Mouse (Mus musculus) fat pad, adult 2 months (tissue): ENCODE data around the gene R3hcc1l.

Experiments
- DNase-seq: peaks from one replicate; pipeline ENCODE4 v3.0.0-alpha.2; 2011; ENCODE audit warnings: low read depth, low spot score; ENCODE audit errors: extremely low read depth

The R3hcc1l gene

DNA sequence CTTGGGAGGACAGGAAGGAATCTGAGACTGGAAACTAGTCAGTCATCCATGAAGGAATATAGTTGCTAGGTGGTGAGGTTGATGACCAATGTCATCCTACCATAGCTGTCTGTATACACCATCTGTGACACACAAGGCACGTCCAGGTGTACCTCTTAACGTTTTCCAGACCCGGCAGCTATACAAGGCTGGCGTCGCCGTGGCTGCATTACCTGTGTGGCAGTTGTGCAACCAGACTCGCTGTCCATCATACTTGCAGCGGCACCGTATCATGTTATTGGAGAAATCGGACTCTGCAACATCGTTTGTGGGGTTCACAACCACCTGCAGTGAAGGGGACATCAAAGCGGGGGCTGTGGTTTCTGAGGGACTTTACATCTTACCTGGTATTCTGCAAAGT, 78.7 kb downstream of the R3hcc1l start:
- DNase-seq = no peak

- peak; percentile 67 for DNase-seq
These were observed 79.3 kb downstream of the R3hcc1l start for GRCm38 (mm10) chr19:42597896-42598295.

DNA sequence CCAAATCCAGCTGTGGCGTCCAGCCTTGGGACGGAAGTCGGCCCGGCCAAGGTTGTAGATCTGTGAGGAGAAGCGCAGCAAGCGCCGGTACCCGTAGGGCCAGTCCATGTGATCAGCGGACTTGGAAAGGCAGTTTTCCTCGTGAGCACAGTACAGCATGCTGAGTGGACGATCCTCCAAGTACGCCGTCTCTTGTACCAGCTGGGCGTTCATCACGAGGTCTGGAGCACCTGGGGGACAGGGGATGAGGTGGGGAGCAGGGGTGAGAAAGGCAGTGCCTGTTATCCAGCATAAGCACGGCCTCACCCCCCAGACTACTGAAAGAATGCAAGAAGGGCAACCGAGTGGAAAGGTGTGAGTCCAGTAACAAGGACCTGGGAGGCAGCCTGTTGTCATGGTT, 81.3 kb downstream of the R3hcc1l start:
- DNase-seq = no peak

GRCm38 (mm10) chr19:42600591-42600990, 82.0 kb downstream of the R3hcc1l start:
- DNase-seq = no peak

GRCm38 (mm10) chr19:42601445-42601844, 82.9 kb downstream of the R3hcc1l start:
- no peak for DNase-seq

GRCm38 (mm10) chr19:42602041-42602440, 83.5 kb downstream of the R3hcc1l start:
- no peak for DNase-seq

DNA sequence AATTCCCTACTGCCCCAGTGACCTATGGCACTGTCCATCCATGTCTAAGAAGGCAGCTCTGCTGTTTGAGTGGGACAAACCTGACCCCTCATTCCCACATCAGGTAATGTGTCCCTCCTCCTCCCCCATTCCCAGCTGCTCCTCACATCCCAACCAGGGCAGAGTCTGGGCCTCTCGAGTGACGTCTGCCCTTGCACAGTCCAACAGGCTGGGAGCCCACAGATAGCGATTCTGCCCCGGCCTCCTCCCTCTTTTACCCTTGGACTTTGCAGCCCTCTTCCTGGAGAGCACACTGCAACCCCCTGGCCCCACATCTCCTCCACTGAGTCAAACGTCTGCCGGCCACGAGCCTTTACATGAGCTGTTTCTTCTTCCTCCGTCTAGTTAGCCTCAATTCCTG, 84.0 kb downstream of the R3hcc1l start:
- no peak for DNase-seq

GRCm38 (mm10) chr19:42608082-42608481, 89.5 kb downstream of the R3hcc1l start:
- DNase-seq = no peak

- no peak for DNase-seq
These were observed 91.2 kb downstream of the R3hcc1l start for GRCm38 (mm10) chr19:42609716-42610115.

GRCm38 (mm10) chr19:42611746-42612145, 93.2 kb downstream of the R3hcc1l start:
- DNase-seq = no peak

- no peak for DNase-seq
These were observed 94.1 kb downstream of the R3hcc1l start, which contains the start of gene Loxl4 for GRCm38 (mm10) chr19:42612654-42613053. Gene Loxl4 (minus strand): TSS chr19:42612813.

DNA sequence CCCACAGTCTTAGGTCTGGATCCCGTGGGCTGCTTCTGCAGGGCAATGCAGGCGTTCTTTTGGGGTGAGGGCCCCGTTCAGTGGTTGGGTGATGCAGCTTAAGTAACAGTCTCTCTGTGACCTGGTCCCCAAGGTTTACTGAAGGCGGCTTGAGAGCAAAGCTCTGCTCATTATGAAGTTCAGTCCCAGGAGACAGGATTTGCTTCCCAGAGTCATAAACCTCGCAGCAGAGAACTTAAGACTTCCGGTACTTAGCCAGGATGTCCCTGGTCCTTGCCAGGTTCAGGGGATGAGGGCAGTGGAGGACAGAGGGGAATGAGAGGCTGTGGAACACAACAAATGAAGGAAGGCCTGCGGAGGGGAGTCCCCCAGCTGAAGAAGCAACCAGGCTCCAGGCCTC, 94.6 kb downstream of the R3hcc1l start:
- no peak for DNase-seq

- no peak for DNase-seq
These were observed 95.2 kb downstream of the R3hcc1l start for GRCm38 (mm10) chr19:42613647-42614225.

DNA sequence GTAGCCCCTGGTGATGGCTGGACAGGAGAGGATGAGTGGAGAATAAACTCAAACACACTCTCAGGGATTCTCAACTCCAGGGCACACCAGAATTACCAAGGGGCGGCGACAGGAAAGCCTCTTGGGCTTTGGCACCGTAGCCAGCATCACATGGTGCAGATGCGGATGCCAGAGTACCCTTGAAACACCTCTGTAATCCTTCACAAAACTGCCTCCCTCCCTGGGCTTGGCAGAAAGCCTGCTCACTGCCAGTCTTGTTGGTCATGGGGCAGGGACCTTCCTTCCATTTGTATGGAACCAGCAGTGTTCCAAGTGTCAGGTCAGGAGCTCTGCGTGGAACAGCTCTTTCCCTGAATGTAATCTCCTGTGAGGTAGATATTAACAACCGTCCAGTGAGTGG, 109.5 kb downstream of the R3hcc1l start:
- no peak for DNase-seq

DNA sequence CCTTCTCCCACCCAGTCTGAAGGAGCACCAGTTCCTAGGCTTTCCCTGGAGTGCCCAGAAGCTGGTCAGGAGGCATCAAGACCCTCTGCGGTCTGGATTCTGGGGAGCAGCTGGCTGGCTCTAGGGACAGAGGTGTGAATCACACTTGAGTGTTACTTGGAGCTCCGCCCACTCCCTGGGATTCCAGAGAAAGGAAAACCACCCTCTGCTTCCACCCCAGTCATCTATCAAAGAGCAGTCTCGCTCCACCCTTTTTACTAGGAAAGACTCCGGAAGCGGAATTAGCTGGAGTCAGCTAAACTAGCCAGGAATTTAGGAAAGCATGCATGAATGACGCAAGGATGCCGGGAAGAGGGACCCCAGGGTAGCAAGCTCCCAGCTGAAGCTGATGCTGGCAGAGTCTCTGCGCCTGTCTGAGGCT, 113.0 kb downstream of the R3hcc1l start:
- no peak for DNase-seq

- DNase-seq = no peak
These were observed 113.7 kb downstream of the R3hcc1l start for GRCm38 (mm10) chr19:42632301-42632700.

- DNase-seq = no peak
These were observed 115.1 kb downstream of the R3hcc1l start for GRCm38 (mm10) chr19:42633650-42634049.

GRCm38 (mm10) chr19:42636631-42637030, 118.1 kb downstream of the R3hcc1l start:
- DNase-seq = no peak

- DNase-seq = no peak
These were observed 120.3 kb downstream of the R3hcc1l start for GRCm38 (mm10) chr19:42638604-42639481.

DNA sequence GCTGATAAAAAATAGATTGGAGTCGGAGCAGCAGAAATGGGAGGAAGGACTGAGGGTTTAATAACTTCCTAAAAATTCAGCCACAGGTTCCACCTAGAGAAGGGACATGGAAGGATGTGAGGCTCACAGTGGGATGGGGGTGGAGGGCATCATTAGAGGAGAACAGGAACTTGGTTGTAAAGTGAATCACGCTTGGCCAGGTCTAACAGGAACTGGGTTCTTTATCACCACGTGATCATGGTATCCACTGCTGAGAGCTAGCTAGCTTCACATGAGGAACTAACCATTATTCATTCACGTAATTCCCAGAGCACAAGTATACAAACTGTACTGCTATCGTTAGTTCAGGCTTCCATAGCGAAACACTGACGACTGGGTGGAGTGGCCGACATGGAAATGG, 121.0 kb downstream of the R3hcc1l start:
- DNase-seq = no peak

GRCm38 (mm10) chr19:42640211-42640610, 121.7 kb downstream of the R3hcc1l start:
- DNase-seq = no peak
